Mouse (Mus musculus) lung, postnatal 4 days (tissue): ENCODE measurements around the gene 1700028J19Rik.
"Not testable (repeated sequence)": the region's sequence is repeated elsewhere in the genome, so short reads cannot be mapped to it uniquely, and the experiment has no call there.

Experiments
- DNase-seq, 2 experiments: peaks; one replicate each; pipeline ENCODE4 v3.0.0; 2021

Gene 1700028J19Rik

DNA sequence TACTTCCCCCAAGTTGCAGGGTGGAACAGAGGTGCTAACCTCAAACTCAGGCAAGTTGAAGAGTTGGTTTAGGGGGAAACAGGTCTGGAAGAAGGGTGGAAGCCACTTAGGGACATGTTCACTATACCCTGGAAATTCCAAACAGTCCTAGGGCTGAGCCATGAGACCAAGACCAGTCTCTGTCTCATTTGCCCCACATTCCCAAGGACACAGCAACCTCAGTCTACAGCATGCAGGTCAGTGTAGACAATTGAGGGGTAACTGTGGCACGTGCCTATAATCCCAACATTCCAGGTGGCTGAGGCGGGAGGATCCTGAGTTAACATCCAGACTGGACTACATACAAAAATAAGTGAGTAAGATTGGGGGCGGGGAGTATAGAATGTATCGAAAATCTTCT is 2.8 kb upstream of the 1700028J19Rik start:
- no peak for DNase-seq

DNA sequence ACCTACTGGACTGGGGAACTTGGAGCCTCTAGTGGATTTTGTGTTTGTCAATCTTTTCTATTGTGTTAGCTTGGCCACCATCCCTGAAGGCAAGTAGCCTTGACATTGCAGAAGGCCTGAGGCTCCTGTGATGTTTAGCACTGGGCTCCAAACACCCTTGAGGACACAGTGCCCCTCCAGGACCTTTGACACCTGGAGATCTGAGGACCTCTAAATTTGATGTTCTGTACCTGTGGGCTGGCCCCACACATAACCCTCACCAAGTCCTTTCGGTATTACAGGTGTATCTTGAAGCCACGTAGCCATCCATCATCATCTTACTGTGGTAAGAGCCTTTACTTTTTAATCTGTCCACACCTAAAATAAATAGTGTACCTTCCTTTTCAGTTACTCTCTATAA is 1.5 kb upstream of the 1700028J19Rik start:
- DNase-seq = no peak

DNA sequence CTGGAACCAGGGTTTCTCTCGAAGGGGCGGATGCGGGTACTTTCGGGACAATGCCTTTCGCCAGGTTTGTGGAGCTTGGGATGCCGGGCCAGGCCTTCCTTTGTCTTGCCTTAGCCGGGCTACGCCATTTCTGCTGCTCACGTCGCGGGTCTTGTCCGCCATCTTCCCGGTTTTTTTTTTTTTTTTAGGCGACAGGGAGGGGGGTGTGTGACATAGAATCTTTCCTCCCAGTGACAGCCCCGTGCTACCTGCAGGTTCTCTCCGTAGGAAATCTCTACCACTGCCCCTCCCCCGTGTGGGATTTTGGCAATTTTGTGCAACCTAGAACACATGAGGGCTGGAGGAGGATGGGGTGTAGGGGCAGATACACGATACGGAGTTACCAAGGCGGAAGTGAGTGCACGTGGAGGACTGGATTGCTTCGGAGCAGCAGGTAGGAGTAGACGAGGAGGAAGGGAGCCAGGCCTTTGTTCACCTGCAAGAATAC is 532 bp upstream of the 1700028J19Rik start:
- DNase-seq = no peak

DNA sequence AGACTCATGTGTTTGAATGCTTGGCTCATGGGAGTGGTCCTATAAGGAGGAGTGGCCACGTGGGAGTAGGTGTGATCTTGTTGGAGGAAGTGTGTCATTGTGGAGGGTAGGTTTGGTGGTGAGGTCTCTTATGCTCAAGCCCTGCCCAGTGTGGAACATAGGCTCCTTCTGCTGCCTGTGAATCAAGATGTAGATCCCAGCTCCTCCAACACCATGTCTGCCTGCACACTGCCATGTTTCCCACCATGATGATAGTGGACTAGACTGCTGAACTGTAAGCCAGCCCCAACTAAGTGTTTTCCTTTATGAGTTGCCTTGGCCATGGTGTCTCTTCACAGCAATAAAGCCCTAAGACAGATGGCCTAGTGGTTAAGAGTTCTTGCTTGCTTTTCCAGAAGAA is 2.4 kb downstream of the 1700028J19Rik start:
- DNase-seq = no peak

DNA sequence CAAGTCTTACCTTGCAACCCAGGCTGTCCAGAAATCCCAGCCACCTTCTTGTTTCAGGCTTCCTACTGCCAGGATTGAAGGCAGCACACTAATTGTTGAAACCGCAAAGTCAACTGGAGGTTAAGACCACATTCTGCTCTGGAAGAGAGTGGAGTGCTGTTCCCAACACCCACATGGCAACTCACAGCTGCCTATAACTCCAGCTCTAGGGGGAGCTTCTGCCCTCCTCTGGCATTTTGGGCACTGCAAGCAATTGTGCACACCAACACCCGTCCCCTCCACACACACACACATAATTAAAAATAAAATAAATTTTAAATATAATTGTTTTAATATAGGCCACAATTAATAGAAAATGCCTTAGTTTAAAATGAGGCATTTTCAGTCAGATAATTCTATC is 5.3 kb downstream of the 1700028J19Rik start:
- DNase-seq = no peak

DNA sequence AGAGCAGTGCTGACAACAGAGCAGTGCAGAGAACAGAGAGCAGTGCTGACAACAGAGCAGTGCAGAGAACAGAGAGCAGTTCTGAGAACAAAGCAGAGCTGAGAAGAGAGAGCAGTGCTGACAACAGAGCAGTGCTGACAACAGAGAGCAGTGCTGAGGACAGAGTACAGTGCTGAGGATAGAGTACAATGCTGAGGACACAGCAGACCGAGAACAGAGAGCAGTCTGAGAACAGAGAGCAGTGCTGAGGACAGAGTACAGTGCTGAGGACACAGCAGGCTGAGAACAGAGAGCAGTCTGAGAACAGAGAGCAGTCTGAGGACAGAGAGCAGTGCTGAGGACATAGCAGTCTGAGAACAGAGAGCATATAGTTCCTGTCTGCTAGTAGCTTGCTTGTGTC is 5.8 kb downstream of the 1700028J19Rik start:
- DNase-seq = no peak

DNA sequence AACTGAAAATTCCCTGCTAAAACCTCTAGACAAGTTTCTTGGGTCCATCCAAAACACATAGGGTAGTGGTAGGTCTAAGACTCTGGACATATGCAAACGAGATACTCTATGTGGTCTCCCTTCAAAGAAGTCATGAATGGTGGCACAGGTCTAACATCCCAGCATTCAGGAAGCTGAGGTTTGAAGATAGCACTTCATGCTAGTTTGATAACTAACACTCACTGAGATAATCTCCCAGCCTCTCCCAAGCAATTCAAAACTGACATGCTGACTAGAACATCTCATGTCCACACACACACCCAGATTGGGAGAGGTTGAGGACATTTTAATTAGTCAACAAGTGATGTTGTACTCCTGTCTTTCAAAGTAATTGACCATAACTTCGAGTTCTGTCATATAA is 6.6 kb downstream of the 1700028J19Rik start:
- no peak for DNase-seq

DNA sequence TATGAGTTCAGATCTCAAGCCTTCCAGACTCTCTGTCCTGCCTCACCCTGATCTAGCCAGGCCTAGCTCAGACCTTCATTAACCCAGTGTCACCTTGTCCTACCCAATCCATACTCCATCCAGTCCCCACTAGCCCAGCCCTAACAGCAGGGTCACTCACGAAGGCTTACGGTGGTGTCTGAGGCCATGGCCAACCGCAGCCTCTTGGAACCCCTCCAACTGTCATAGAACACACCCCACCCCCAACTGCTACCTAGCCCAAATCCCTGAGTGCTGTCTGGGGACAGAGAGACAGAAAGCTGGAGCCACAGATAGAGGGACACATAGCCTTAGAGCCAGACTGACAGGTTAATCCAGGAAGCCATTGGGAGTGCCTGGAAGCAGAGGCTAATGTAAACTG is 10.6 kb downstream of the 1700028J19Rik start, which contains the start of gene Gm36864:
TSS of gene Gm36864 (plus strand) at position 269 of the 400 bp plus-strand sequence.
- no peak for DNase-seq

DNA sequence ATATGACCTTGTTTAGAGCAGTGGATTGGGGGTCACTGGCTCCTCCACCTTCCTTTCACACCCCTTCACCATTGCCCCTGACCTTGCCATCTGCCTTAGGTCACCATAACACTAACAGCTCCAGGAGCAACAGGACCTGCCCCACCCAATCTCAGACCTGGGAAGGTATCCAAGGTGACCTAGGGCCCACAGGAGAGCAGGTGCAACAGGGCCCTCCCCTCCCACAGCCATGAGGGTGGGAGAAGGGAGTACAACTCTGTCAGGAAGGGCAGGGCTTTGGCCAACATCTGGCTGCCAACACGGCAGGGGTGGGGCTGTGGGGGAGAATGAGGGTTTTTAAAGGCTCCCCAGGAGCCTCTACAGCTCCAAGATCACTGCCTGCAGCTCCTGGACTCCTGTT is 21.4 kb downstream of the 1700028J19Rik start, which contains the start of gene Klk1:
TSS of gene Klk1 (plus strand) at position 285 of the 400 bp plus-strand sequence.
- DNase-seq = no peak

DNA sequence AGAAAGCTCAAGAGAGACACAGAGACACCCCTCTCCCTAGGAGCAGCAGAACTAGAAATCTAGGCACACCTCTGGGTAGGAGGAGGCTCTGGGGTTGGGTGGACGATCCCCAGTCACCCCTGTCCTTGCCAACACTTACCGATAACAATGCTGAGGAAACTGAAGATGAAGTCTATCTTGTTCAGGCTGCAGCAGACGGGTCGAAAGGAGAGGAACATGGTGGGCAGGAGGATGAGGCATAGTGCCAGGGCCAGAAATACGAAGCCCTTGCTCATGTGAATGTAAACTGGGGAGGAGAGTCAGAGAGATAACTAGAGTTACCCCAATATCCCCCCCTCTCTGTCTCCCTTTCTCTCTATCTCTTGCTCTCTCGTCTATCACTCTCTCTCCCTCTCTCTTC is 24.2 kb downstream of the 1700028J19Rik start:
- not testable (repeated sequence) for DNase-seq

DNA sequence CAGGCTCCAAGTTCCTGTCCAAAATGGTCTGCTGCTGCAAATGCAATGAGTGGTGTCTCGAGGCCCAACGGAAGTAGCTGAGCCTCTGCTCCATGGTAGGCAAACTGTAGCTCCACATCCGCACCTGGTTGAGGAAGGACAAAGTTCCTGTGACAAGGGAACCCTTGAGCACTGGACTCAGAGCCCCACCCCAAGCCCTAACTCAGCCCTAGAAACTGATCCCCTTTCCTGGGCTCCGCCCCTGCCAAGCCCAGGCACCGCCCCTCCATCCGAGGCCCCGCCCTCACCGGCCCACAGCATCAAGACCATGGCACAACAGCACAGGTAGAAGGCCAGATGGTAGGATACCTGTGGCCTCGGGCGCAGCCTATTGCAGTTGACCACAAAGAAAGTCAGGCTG is 24.9 kb downstream of the 1700028J19Rik start:
- DNase-seq = not testable (repeated sequence)

DNA sequence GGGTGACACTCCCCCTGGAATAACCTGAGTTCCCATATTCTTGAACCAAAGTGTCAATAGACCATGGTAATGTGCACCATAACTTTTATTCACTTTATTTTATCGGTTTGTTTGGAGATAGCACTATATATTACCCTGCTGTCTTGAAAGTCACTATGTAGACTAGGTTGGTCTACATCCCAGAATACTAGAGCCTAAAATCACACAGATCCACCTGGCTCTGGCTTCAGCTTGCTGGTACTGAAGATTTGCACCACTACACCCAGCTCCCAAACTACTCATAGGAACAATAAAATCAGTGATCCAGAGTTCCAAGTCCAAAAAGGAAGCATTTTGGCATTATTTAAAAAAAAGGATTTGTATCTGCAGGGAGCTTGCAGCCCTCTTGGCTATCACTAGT is 30.9 kb downstream of the 1700028J19Rik start, which contains the start of gene Klk1b5:
TSS of gene Klk1b5 (plus strand) at position 301 of the 400 bp plus-strand sequence.
- no peak for DNase-seq

DNA sequence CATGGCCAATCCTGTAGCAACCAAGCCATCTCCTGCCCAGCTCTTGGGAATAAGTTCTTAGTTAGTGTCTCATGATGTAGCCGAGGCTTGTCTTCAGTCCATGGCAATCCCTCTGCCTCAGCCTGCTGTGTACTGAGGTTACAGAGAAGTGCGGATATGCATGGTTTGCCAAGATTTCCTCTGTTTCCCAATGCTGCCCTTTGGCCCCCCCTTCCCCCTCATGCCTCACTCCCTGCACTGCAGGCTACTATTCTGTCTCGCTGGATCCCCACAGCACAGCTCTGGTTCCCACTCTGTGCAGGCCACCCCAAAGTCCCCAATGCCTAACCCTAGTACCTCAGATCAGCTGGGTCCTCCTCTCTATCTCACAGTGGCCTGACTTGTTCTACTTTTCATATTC is 38.2 kb downstream of the 1700028J19Rik start:
- no peak for DNase-seq

DNA sequence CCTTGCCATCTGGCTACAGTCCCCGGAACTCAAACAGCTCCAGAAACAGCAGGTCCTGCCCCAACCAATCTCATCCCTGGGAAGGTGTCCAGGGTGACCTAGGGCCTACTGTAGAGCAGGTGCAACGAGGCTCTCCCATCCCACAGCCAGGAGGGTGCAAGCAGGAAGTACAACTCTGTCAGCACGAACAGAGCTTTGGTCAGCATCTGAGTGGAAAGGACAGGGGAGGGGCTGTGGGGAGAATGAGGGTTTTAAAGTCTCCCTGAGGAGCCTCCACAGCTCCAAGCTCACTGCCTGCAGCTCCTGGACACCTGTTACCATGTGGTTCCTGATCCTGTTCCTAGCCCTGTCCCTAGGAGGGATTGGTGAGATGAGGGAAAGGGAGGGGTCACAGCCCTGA is 39.4 kb downstream of the 1700028J19Rik start, which contains the start of gene Klk1b4:
TSS of gene Klk1b4 (plus strand) at position 301 of the 400 bp plus-strand sequence.
- not testable (repeated sequence) for DNase-seq

DNA sequence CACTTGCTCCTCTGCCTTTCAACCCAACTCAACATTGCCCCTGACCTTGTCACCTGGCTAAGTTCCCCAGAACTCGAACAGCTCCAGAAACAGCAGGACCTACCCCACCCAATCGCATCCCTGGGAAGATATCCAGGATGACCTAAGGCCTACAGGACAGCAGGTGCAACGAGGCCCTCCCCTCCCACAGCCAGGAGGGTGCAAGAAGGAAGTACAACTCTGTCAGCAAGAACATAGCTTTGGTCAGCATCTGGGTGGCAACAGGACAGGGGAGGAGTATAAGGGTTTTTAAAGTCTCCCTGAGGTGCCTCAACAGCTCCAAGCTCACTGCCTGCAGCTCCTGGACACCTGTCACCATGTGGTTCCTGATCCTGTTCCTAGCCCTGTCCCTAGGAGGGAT is 48.6 kb downstream of the 1700028J19Rik start, which contains the start of gene Klk1b3:
TSS of gene Klk1b3 (plus strand) at position 301 of the 400 bp plus-strand sequence.
- DNase-seq = no peak

DNA sequence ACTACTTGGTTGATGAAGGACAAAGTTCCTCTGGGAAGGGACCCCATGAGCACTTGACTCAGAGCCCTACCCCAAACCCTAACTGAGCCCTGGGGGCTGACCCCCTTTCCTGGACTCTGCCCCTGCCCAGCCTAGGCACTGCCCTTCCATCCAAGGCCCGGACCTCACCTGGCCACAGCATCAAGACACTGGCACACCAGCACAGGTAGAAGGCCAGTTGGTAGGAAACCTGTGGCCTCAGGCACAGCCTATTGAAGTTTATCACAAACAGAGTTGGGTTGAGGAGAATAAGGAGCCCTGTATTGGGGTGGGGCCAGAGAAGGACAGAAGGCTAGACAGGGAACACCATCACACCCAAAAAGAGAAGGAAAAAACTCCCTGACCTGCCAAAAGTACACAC is 53.0 kb downstream of the 1700028J19Rik start:
- not testable (repeated sequence) for DNase-seq

DNA sequence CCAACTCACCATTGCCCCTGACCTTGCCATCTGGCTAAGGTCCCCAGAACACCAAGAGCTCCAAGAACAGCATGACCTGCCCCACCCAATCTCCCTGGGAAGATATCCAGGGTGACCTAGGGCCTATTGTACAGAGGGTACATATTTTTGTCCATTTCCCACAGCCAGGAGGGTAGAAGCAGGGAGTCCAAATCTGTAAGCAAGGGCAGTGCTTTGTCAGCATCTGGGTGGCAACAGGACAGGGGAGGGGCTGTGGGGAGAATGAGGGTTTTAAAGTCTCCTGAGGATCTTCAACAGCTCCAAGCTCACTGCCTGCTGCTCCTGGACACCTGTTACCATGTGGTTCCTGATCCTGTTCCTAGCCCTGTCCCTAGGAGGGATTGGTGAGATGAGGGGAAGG is 58.6 kb downstream of the 1700028J19Rik start, which contains the start of gene Klk1b24:
TSS of gene Klk1b24 (plus strand) at position 301 of the 400 bp plus-strand sequence.
- DNase-seq = not testable (repeated sequence)

DNA sequence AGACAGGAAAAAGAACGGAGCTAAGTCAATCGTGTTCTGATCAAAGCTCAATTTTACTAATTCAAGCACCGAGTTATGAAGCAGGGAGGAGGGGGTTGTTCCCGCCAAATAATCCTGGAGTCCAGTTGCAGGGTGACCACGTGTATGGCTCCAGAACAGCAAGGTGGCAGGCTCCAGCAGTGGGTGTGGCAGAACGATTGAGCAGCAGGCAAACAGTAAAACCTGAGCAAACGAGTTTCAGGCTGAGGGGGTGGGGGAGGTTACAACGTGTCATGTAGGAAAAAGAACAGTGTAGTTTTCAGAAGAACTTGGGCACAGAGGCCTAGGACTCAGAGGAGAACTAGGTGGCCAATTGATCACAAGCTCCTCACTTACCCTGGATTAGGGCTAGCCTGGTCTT is 60.0 kb downstream of the 1700028J19Rik start:
- not testable (repeated sequence) for DNase-seq
